Mouse (Mus musculus) urinary bladder, postnatal 14 days (tissue): Measurements from ENCODE around the gene Cpne4.

Experiments
- DNase-seq: peaks from one replicate; pipeline ENCODE4 v3.0.0; 2021; ENCODE audit warnings: low spot score

Cpne4 gene

DNA sequence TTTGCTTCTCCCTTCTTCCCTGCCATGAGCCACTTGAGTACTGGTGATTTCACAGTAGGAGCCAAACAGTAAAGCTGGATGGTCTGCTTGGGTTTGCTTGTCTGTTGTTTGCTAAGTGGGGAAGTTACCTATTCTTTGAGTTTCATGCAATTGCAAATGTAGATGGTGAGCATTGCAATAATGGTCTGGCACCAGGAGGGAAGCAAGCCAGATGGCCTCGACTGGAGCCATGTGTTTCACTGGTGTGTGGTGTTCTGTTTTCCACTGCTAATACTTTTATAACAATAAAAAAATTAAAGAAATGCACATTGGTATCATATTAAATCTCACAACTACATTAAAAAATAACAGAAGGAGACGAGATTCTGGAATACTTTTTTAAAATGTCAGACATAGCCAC, 502.6 kb downstream of the Cpne4 start:
- no peak for DNase-seq

DNA sequence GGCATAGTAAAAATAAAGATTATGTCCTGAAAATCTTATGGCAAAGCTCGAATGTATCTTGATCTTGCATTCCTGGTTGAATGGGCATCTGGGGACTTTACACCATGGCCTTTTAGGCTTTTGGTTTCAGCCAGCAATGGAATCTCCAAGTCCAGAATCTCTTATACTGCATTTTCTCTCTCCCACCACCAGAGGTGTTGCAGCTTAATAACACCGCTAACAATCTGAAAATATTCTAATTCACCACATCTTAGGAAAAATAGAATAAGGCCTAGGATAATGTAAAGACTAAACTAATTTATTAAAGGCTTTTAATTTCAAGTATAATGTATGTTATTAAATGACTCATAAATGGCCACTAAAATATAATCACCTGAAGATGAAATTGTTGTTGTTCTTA, 503.2 kb downstream of the Cpne4 start:
- DNase-seq, result no peak

DNA sequence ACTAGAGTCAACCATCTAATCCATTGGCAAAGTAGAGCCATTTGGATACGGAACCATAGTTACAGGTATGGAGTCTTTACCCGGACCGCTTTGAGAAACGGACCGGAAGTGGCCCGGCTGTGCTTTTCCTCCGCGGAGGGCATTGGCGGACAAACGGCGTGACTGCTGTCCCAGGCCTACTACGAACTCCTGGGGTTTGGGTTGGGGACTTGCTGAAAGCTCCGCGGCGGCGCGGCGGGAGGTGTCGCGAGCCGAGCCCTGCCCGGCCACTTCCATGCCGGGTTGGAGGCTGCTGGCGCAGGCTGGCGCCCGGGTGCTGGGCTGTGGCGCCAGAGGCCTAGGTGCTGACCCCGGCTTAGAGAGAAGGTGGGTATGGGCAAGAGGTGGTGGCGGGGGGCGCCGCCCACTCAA, 506.1 kb downstream of the Cpne4 start, which contains the start of gene Mrpl3:
Mrpl3 (plus strand) TSS at position 93 of the 411 bp plus-strand sequence.
- peak; percentile 82 for DNase-seq

DNA sequence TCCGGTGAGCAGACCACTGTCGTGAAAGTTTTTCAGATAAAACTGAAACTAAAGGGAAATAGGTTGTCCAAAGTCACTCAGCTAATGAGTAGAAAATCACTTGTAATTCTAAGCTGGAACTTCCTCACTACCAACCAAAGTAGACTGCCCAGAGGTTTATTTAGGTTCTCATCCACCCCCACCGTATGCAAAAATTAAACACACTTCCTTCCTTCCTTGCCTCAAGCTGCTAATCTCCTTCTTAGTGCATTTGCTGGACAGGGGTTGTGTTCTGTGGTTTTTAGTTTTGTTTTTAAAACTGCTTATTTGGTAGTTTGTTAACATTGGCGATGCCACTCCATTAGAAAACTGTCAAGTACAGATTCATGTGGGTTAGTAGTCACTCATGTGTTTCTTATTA, 506.7 kb downstream of the Cpne4 start:
- DNase-seq, result no peak

DNA sequence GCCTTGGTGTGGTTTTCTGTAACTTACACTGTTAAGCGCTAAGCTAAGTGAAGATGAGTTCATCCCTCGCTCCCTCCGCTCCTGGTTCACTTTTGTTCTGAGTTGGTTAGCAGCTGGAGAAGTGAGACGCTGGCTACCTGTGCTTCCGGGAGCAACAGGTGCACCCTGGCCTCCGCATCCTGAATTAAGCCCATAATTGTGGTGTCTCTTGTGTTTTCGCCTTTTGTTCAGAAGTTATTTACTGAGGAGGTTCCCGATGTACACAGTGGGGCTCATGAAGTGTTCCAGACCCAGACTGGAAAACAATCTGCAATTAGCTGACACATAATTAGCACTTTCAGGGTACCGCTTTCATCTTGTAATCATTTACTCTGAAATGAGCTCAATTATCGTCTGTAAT, 522.0 kb downstream of the Cpne4 start:
- DNase-seq, result no peak

DNA sequence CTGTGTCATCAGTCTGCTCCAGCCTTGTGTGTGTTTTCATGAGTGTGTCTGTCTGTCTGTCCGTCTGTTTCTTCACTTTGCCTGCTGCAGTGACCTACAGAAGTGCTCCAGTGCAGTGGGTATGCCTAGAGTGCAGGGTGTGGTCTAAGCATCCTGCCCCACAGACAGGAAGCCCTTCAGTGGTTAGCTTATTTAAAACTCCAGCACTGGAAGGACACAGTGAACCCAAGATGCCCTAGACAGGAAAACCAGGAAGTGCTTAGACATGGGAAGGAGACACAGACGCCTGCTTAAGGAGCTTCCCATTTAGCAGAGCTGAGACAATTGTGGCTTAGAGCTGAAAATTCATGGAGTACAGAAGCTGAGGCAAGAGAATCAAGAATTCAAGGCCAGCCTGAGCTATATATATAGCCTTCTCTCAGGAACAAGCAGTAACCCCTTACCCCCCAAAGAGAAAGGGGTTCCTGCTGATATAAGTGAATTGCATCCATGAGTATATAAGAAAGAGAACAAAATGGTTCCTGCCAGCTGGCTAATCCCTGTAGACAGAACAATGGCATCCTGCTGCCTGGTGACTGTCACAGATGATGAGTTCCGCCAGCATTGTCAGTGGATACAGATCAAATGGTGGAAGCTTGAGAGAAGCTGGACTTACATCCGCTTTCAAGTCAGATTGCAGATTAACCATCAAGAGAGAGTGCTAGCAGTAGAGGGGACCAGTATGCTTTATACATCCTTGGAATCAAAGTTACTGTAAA, 526.1 kb downstream of the Cpne4 start:
- DNase-seq, result no peak

DNA sequence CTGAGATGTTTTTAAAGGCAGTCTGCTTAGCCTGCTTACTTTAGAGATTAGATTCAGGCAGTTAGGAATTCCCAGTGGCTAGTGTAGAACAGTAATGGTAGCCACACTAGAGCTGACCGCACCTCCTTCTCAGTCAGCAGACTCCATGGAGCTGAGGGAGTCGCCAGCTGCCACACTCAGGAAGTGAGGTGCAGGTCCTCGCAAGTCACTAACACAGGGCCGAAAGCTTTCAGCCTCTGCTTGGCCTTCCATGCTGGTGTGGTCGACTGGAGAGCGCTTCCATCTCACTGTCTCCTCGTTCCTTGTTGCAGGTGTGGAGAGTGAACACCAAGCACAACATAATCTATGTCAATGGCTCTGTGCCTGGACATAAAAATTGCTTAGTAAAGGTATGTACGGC, 527.8 kb downstream of the Cpne4 start:
- DNase-seq, result no peak

DNA sequence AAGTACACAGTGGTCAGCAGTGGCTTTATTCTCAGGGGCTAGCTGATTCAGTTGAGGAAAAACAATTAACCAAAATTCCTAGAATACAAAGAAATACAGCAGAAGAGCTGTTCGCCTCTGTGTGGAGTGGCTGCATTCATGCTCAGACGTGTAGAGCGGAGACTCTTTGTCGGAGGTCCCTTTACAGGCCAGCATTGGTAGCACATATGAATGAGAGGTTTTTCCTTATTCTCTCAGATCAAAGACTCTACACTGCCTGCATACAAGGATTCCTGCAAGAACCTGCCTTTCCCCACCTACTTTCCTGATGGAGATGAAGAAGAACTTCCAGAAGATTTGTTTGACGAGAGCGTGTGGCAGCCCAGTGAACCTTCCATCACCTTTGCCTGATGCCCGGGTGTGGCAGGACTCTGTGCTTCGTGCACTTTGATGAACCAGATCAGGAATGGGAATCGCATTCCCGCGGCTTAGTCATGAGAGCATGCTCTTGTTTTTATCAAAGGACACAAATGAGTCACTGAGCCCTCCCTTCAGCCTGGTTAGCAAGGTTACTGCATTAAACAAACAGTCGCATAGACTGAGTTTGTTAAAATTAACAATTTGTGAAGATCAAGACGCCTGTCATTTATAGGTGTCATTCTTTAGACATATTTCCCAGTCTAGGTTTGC, 529.8 kb downstream of the Cpne4 start:
- peak; percentile 64 for DNase-seq

DNA sequence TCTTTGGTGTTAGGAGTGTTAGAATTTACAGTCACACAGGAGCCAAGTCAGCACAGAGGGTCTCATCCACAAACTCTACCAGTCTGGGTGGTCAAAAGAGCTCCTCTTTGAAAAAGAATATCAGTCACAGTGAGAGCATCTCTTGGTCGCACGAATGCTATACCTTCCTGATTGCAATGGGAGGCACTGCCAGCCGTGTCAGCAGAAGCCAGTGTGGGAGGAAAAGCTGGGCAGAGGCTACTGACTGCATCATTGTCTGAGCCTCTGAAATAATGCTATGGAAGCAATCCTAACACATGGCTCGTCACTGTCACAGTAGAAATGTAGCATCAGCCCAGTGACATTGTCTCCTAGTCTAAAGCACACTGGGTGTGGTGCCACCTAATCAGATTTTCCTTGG, 531.4 kb downstream of the Cpne4 start:
- no peak for DNase-seq

DNA sequence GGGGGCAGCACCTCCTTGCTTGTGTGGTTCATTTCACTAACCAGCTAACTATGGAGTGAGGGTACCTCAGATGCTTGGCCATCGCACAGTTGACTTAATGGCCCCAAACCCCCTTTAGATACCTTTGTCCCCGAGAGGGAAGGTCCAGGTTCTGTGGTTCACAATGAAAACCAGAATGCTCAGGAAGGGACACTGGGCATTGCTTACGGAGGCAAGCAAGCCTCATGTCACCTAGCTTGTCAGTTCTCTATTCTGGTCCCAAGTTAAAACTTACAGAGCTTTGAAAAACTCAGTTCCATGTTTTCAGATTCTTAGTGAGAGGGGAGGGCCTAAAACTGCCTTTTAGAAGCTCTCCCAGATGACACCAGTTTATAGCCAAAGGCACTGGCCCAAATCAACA, 533.2 kb downstream of the Cpne4 start:
- DNase-seq, result no peak
